Mouse (Mus musculus): ENCODE data around the gene Eaf2. TPM values are rescaled to one million over a fixed set of nuclear protein-coding genes. Genes with fewer than 3 reads are reported as not detected.

Gene Eaf2
- total and polyA plus RNA-seq, 2 experiments from 2014 or later = 0.67 to 0.76 TPM

GRCm38 (mm10) chr16:36885912-36886311 lies 11.1 kb upstream of the Eaf2 start:
- TF ChIP-seq CTCF (IDR thresholded peaks at IDR 0.05; ENCODE audit: low read depth) = no peak
- Histone ChIP-seq H3K36me3 (ENCODE audit: insufficient read depth) (peaks cover 29% of the 10 kb centered on the region), H3K9me3 (ENCODE audit: low read length) (no peaks in the 10 kb centered on the region), H3K4me1 (ENCODE audit: insufficient read depth) (no peaks in the 10 kb centered on the region), H3K27me3 (ENCODE audit: insufficient read depth, low read length) (no peaks in the 10 kb centered on the region), H3K9ac (no peak overlapping the region), H3K4me3 (ENCODE audit: low read depth, low read length) (no peak overlapping the region), H3K27ac (ENCODE audit: low read depth, low read length) (no peak overlapping the region), H3K4me2 (ENCODE audit: low read depth) (no peak overlapping the region)
- 95% methylated on average over 11 of the region's 11 CpGs for WGBS
- no peak for ATAC-seq
- DNase-seq = no peak

- H3K9me3 ChIP-seq (ENCODE audit: low read length) = no peaks in the 10 kb centered on the region
- TF ChIP-seq CTCF (IDR thresholded peaks at IDR 0.05; ENCODE audit: low read depth) = peak; percentile 56
- no peaks in the 10 kb centered on the region for H3K4me1 ChIP-seq (ENCODE audit: insufficient read depth)
- no peak overlapping the region for H3K4me2 ChIP-seq (ENCODE audit: low read depth)
- DNase-seq = peak; percentile 16
- WGBS = 84% methylated on average over 4 of the region's 4 CpGs
- H3K4me3 ChIP-seq (ENCODE audit: low read depth, low read length) = no peak overlapping the region
- peak; percentile 34; the same call in 1 of the 2 replicates for ATAC-seq
- H3K27me3 ChIP-seq (ENCODE audit: insufficient read depth, low read length) = no peaks in the 10 kb centered on the region
- H3K9ac ChIP-seq = no peak overlapping the region
- peaks cover 24% of the 10 kb centered on the region for H3K36me3 ChIP-seq (ENCODE audit: insufficient read depth)
- no peak overlapping the region for H3K27ac ChIP-seq (ENCODE audit: low read depth, low read length)
Observed at GRCm38 (mm10) chr16:36884881-36885280, 10.1 kb upstream of the Eaf2 start.

- ATAC-seq = no peak
- TF ChIP-seq CTCF (IDR thresholded peaks at IDR 0.05; ENCODE audit: low read depth) = no peak
- peak overlapping the region; percentile 18; the same call in 1 of the 2 replicates for H3K9ac ChIP-seq
- DNase-seq = peak; percentile 1
- no peak overlapping the region for H3K4me3 ChIP-seq (ENCODE audit: low read depth, low read length)
- H3K4me1 ChIP-seq (ENCODE audit: insufficient read depth) = no peaks in the 10 kb centered on the region
- H3K27ac ChIP-seq (ENCODE audit: low read depth, low read length) = no peak overlapping the region; the same call in 1 of the 2 replicates
- H3K9me3 ChIP-seq (ENCODE audit: low read length) = no peaks in the 10 kb centered on the region
- no peak overlapping the region for H3K4me2 ChIP-seq (ENCODE audit: low read depth)
- no peaks in the 10 kb centered on the region for H3K27me3 ChIP-seq (ENCODE audit: insufficient read depth, low read length)
- H3K36me3 ChIP-seq (ENCODE audit: insufficient read depth) = peaks cover 10% of the 10 kb centered on the region
- 14% methylated on average over 5 of the region's 5 CpGs for WGBS
Observed at GRCm38 (mm10) chr16:36882737-36883343, 8.0 kb upstream of the Eaf2 start.

- no peak for DNase-seq
- Histone ChIP-seq H3K4me1 (ENCODE audit: insufficient read depth) (peaks cover 5% of the 10 kb centered on the region), H3K4me3 (ENCODE audit: low read depth, low read length) (no peak overlapping the region), H3K36me3 (ENCODE audit: insufficient read depth) (peaks cover 1% of the 10 kb centered on the region), H3K9ac (no peak overlapping the region), H3K4me2 (ENCODE audit: low read depth) (no peak overlapping the region), H3K9me3 (ENCODE audit: low read length) (no peaks in the 10 kb centered on the region), H3K27ac (ENCODE audit: low read depth, low read length) (no peak overlapping the region), H3K27me3 (ENCODE audit: insufficient read depth, low read length) (no peaks in the 10 kb centered on the region)
- whole genome bisulfite sequencing = 80% methylated on average over 5 of the region's 5 CpGs
- TF ChIP-seq CTCF (IDR thresholded peaks at IDR 0.05; ENCODE audit: low read depth) = no peak
- no peak for ATAC-seq
Observed at GRCm38 (mm10) chr16:36877316-36877715, 2.5 kb upstream of the Eaf2 start.

GRCm38 (mm10) chr16:36875276-36875851 lies 561 bp upstream of the Eaf2 start:
- Histone ChIP-seq H3K27me3 (ENCODE audit: insufficient read depth, low read length) (no peaks in the 10 kb centered on the region), H3K27ac (ENCODE audit: low read depth, low read length) (peak overlapping the region; percentile 76), H3K36me3 (ENCODE audit: insufficient read depth) (peaks cover 12% of the 10 kb centered on the region), H3K4me3 (ENCODE audit: low read depth, low read length) (peak overlapping the region; percentile 98), H3K9ac (peak overlapping the region; percentile 77), H3K9me3 (ENCODE audit: low read length) (no peaks in the 10 kb centered on the region), H3K4me2 (ENCODE audit: low read depth) (peak overlapping the region; percentile 81), H3K4me1 (ENCODE audit: insufficient read depth) (peaks cover 5% of the 10 kb centered on the region)
- DNase-seq = no peak
- peak; percentile 28; the same call in 1 of the 2 replicates for ATAC-seq
- WGBS = 4% methylated on average over 48 of the region's 48 CpGs
- no peak for TF ChIP-seq CTCF (IDR thresholded peaks at IDR 0.05; ENCODE audit: low read depth)

GRCm38 (mm10) chr16:36869442-36869841 lies 5.4 kb downstream of the Eaf2 start:
- DNase-seq (no peak), ATAC-seq (no peak)
- H3K4me3 ChIP-seq (ENCODE audit: low read depth, low read length) = no peak overlapping the region
- H3K27me3 ChIP-seq (ENCODE audit: insufficient read depth, low read length) = no peaks in the 10 kb centered on the region
- H3K27ac ChIP-seq (ENCODE audit: low read depth, low read length) = no peak overlapping the region
- no peak overlapping the region for H3K4me2 ChIP-seq (ENCODE audit: low read depth)
- no peak overlapping the region for H3K9ac ChIP-seq
- H3K4me1 ChIP-seq (ENCODE audit: insufficient read depth) = peaks cover 5% of the 10 kb centered on the region
- no peaks in the 10 kb centered on the region for H3K9me3 ChIP-seq (ENCODE audit: low read length)
- no peak for TF ChIP-seq CTCF (IDR thresholded peaks at IDR 0.05; ENCODE audit: low read depth)
- peaks cover 35% of the 10 kb centered on the region for H3K36me3 ChIP-seq (ENCODE audit: insufficient read depth)
- 97% methylated on average over 2 of the region's 2 CpGs for WGBS

GRCm38 (mm10) chr16:36863585-36863984 lies 11.2 kb downstream of the Eaf2 start:
- Histone ChIP-seq H3K27ac (ENCODE audit: low read depth, low read length) (no peak overlapping the region), H3K27me3 (ENCODE audit: insufficient read depth, low read length) (no peaks in the 10 kb centered on the region), H3K9ac (no peak overlapping the region), H3K9me3 (ENCODE audit: low read length) (no peaks in the 10 kb centered on the region), H3K36me3 (ENCODE audit: insufficient read depth) (peaks cover 20% of the 10 kb centered on the region), H3K4me1 (ENCODE audit: insufficient read depth) (no peaks in the 10 kb centered on the region), H3K4me3 (ENCODE audit: low read depth, low read length) (no peak overlapping the region), H3K4me2 (ENCODE audit: low read depth) (no peak overlapping the region)
- 92% methylated on average over 3 of the region's 3 CpGs for WGBS
- no peak for TF ChIP-seq CTCF (IDR thresholded peaks at IDR 0.05; ENCODE audit: low read depth)
- ATAC-seq = no peak
- no peak for DNase-seq
